Mouse (Mus musculus): ENCODE measurements at regions not wholly inside any gene's neighbourhood (a gene's known extent, or its start where the extent isn't known, plus 50 kb on each side); places are given as distances from the start of the nearest gene placed in this dataset.

- ATAC-seq (replicated peaks; ENCODE audit: poor library complexity, severe bottlenecking): peak; percentile 53
These were observed 339.4 kb upstream of the Cldn34d start for GRCm38 (mm10) chrX:76942136-76942535.

- ATAC-seq (replicated peaks; ENCODE audit: poor library complexity, severe bottlenecking): no peak
These were observed 335.6 kb upstream of the Cldn34d start for GRCm38 (mm10) chrX:76938315-76938714.
